Mouse (Mus musculus): ENCODE measurements around the gene Atp8b4. TPM values are rescaled to one million over a fixed set of nuclear protein-coding genes. Genes with fewer than 3 reads are reported as not detected.

Gene Atp8b4
- total and polyA plus RNA-seq, 3 experiments = 0.31 to 0.73 (median 0.43) TPM

DNA sequence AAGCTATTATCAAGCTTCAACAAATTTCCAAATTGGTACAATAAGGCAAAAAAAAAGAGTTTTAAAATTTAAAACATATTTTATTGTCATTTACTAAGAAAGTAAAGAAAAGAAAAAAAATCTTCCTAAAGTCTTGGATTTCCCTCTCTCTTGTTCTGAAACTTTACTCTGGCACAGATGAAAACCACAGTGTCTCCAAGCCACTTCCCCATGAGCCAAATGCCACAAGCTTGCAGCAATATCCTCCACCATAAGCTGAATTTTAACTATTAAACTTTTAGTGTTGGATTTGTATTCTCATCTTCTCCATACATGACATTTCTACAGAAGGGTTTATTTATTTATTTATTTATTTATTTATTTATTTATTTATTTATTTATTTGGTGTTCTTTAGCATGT, 114.4 kb downstream of the Atp8b4 start:
- TF ChIP-seq CTCF (IDR thresholded peaks at IDR 0.05) (no peak), EP300 (IDR thresholded peaks at IDR 0.05; ENCODE audit: insufficient read depth, low read depth, low read length) (no peak), POLR2A (IDR thresholded peaks at IDR 0.05; ENCODE audit: insufficient read depth, low read depth, low read length) (no peak)
- Histone ChIP-seq H3K4me3 (no peak overlapping the region), H3K27me3 (ENCODE audit: control insufficient read depth, insufficient read depth, low read length) (no peaks in the 10 kb centered on the region), H3K4me1 (ENCODE audit: control insufficient read depth, insufficient read depth, low read length) (no peaks in the 10 kb centered on the region), H3K9ac (ENCODE audit: low read depth, low read length) (no peak overlapping the region), H3K79me2 (replicated peaks; ENCODE audit: control insufficient read depth, insufficient read depth, low read length) (no peaks in the 10 kb centered on the region), H3K27ac (no peak overlapping the region), H3K36me3 (ENCODE audit: control insufficient read depth, insufficient read depth, low read length) (no peaks in the 10 kb centered on the region)
- no peak for DNase-seq
- intact Hi-C loops (cut with DNase I) = no loop called here

GRCm38 (mm10) chr2:126380300-126380699, 120.2 kb downstream of the Atp8b4 start:
- intact Hi-C loops (cut with DNase I) = no loop called here
- 79% methylated on average over 5 of the region's 5 CpGs for WGBS
- no peak for DNase-seq

DNA sequence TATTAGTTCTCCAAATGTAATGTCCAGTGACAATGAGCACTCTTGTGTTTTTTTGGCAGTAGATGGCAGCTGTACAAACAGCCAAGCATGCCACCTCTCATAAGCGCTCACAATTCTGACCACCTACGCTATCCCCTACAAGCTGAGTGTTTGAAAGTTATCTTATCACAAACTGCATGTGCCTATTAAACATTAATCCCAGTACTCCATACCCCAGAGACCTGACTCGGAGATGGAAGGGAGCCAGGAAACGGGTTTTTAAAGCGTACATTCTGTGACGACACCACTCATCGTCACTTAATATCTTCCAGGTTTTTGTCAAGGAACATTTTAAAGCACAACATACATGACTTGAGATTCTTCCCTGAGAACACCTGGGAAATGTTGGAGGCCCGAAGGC, 128.8 kb downstream of the Atp8b4 start:
- no peak for TF ChIP-seq POLR2A (IDR thresholded peaks at IDR 0.05; ENCODE audit: insufficient read depth, low read depth, low read length)
- no peak for TF ChIP-seq EP300 (IDR thresholded peaks at IDR 0.05; ENCODE audit: insufficient read depth, low read depth, low read length)
- no peak for TF ChIP-seq CTCF (IDR thresholded peaks at IDR 0.05)
- Histone ChIP-seq H3K27ac (no peak overlapping the region), H3K36me3 (ENCODE audit: control insufficient read depth, insufficient read depth, low read length) (no peaks in the 10 kb centered on the region), H3K9ac (ENCODE audit: low read depth, low read length) (no peak overlapping the region), H3K79me2 (replicated peaks; ENCODE audit: control insufficient read depth, insufficient read depth, low read length) (no peaks in the 10 kb centered on the region), H3K4me1 (ENCODE audit: control insufficient read depth, insufficient read depth, low read length) (no peaks in the 10 kb centered on the region), H3K4me3 (no peak overlapping the region), H3K27me3 (ENCODE audit: control insufficient read depth, insufficient read depth, low read length) (no peaks in the 10 kb centered on the region)
- 49% methylated on average over 8 of the region's 8 CpGs for WGBS
- DNase-seq = no peak
- intact Hi-C loops (cut with DNase I) = no loop called here

More at GRCm38 (mm10) chr2:126380300-126380699, 120.2 kb downstream of the Atp8b4 start:
- Histone ChIP-seq H3K4me1 (ENCODE audit: control insufficient read depth, insufficient read depth, low read length) (no peaks in the 10 kb centered on the region), H3K9ac (ENCODE audit: low read depth, low read length) (no peak overlapping the region), H3K27me3 (ENCODE audit: control insufficient read depth, insufficient read depth, low read length) (no peaks in the 10 kb centered on the region), H3K36me3 (ENCODE audit: control insufficient read depth, insufficient read depth, low read length) (no peaks in the 10 kb centered on the region), H3K79me2 (replicated peaks; ENCODE audit: control insufficient read depth, insufficient read depth, low read length) (no peaks in the 10 kb centered on the region), H3K27ac (no peak overlapping the region), H3K4me3 (no peak overlapping the region)
- TF ChIP-seq EP300 (IDR thresholded peaks at IDR 0.05; ENCODE audit: insufficient read depth, low read depth, low read length) (no peak), CTCF (IDR thresholded peaks at IDR 0.05) (no peak), POLR2A (IDR thresholded peaks at IDR 0.05; ENCODE audit: insufficient read depth, low read depth, low read length) (no peak)

GRCm38 (mm10) chr2:126369815-126370214, 130.7 kb downstream of the Atp8b4 start:
- Histone ChIP-seq H3K27me3 (ENCODE audit: control insufficient read depth, insufficient read depth, low read length) (no peaks in the 10 kb centered on the region), H3K36me3 (ENCODE audit: control insufficient read depth, insufficient read depth, low read length) (no peaks in the 10 kb centered on the region), H3K4me1 (ENCODE audit: control insufficient read depth, insufficient read depth, low read length) (no peaks in the 10 kb centered on the region), H3K4me3 (no peak overlapping the region), H3K27ac (no peak overlapping the region), H3K9ac (ENCODE audit: low read depth, low read length) (no peak overlapping the region), H3K79me2 (replicated peaks; ENCODE audit: control insufficient read depth, insufficient read depth, low read length) (no peaks in the 10 kb centered on the region)
- 32% methylated on average over 4 of the region's 4 CpGs for WGBS
- DNase-seq = no peak
- TF ChIP-seq CTCF (IDR thresholded peaks at IDR 0.05) (no peak), EP300 (IDR thresholded peaks at IDR 0.05; ENCODE audit: insufficient read depth, low read depth, low read length) (no peak), POLR2A (IDR thresholded peaks at IDR 0.05; ENCODE audit: insufficient read depth, low read depth, low read length) (no peak)
- intact Hi-C loops (cut with DNase I) = loop anchor here (10.0 kb wide), 2 partner anchors 155 to 605 kb away; no protein-coding TSS in a partner anchor

- Histone ChIP-seq H3K4me1 (ENCODE audit: control insufficient read depth, insufficient read depth, low read length) (peaks cover 6% of the 10 kb centered on the region), H3K27ac (peak overlapping the region; percentile 1), H3K79me2 (replicated peaks; ENCODE audit: control insufficient read depth, insufficient read depth, low read length) (no peaks in the 10 kb centered on the region), H3K9ac (ENCODE audit: low read depth, low read length) (no peak overlapping the region), H3K27me3 (ENCODE audit: control insufficient read depth, insufficient read depth, low read length) (no peaks in the 10 kb centered on the region), H3K4me3 (no peak overlapping the region), H3K36me3 (ENCODE audit: control insufficient read depth, insufficient read depth, low read length) (no peaks in the 10 kb centered on the region)
- 61% methylated on average over 14 of the region's 14 CpGs for WGBS
- no peak for TF ChIP-seq EP300 (IDR thresholded peaks at IDR 0.05; ENCODE audit: insufficient read depth, low read depth, low read length)
- no peak for TF ChIP-seq POLR2A (IDR thresholded peaks at IDR 0.05; ENCODE audit: insufficient read depth, low read depth, low read length)
- no peak for TF ChIP-seq CTCF (IDR thresholded peaks at IDR 0.05)
- DNase-seq = no peak
- intact Hi-C loops (cut with DNase I) = loop anchor here (2.0 to 10.0 kb wide), 5 partner anchors 117 to 599 kb away; no protein-coding TSS in a partner anchor
These were observed 136.4 kb downstream of the Atp8b4 start for GRCm38 (mm10) chr2:126363745-126364725.
